Mouse (Mus musculus): ENCODE results near the gene Slc6a5. TPM values are rescaled to one million over a fixed set of nuclear protein-coding genes. Genes with fewer than 3 reads are reported as not detected.

The Slc6a5 gene
- polyA plus RNA-seq (2015; fragmentation: Nextera tagmentation; extraction: Ambion mirVana), result not detected in 2 replicates

DNA sequence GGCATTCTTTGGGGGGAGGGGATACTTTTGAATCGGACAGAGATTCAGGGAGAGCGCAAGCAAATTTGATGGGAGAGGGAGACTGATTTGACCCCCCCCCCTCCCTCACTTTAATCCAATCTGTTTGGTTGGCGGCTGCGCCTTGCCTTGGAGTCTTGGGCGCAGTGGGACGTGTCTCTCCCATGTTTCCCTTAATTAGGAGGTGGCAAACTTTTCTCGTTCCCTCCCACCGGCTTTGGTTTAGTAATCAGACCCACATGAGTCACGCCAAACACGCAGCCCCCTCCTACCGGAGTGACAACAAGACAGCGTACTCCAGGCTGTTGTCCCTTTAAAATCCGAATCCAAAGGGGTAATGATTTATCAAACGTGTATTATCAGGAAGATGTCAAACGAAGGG lies at the start of gene Slc6a5:
Slc6a5 (plus strand) TSS at position 297 of the 400 bp plus-strand sequence.
- no peak for DNase-seq (ENCODE audit: low spot score)

DNA sequence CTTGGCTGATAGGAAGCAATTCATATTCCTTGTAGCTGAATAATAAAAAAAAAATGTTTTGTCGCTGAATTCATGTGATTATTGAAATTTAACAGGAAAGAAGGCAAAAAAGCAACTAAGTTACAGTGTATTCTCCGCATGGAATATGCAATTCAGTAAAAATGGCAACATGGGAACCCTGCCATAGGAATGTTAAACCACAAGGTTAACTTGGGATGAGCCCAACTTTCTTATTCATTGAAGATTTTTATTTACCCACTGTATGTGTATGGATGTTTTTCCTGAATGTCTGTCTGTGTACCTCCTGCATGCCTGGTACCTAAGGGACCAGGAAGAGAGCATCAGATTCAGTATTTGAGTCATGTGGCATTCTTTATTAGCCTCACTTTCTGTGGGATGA lies 48.8 kb upstream of the Slc6a5 start:
- DNase-seq (ENCODE audit: low spot score), result no peak

DNA sequence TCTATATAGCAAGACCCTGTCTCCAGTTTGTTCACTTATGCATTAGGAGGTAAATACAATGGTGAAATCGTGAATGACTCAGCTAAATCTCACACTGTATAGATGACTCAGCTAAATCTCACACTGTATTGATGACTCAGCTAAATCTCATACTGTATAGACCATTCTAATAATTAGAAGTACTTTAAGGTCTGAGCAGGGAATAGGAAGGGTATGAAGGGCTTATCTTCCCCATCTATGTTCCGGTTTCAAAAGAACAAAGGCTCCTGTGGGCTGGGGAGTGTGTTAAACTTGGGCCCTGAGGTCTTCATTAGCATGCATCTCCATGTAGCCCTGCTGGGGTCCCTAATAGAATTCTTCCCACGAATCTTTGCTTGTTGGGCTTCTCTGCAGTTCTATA lies 46.2 kb upstream of the Slc6a5 start:
- no peak for DNase-seq (ENCODE audit: low spot score)

DNA sequence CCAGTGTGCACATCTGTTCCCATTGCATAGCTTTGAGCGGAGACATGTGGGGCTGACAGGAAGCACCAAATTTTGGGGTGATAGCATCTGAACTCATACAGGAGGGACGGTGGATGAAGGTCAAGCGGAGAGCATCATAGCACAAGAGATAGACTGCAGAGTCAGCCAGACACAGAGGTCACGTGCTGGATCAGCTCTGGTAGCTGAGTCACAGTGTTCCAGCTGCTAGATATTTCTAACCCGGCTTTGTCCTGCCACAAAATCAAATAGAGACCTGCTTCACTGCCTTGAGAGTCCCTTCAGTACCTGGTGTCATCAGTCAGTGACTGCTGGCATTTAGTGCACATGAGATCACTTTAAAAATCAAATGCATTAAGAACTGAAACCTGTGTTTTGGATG lies 40.3 kb upstream of the Slc6a5 start:
- DNase-seq (ENCODE audit: low spot score), result no peak

DNA sequence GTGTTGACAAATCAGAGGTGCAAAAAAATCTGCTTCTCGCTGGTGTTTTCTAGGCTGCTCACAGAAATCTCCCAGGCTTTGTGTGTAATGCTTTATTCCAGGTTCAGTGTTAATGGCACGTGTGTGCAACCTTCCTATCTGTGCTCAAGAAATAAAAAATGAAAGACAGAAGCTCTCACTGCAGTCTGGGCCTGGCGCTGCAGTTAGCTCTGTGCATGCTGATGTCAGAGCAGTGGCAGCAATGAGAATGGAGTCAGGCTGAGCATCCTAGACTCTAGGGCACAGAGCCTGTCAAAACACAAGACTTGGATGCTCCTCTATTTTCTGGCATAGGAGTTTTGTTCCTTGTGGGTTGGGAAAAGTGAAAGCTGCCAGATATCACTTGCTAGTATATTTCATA lies 39.7 kb upstream of the Slc6a5 start:
- DNase-seq (ENCODE audit: low spot score), result no peak

DNA sequence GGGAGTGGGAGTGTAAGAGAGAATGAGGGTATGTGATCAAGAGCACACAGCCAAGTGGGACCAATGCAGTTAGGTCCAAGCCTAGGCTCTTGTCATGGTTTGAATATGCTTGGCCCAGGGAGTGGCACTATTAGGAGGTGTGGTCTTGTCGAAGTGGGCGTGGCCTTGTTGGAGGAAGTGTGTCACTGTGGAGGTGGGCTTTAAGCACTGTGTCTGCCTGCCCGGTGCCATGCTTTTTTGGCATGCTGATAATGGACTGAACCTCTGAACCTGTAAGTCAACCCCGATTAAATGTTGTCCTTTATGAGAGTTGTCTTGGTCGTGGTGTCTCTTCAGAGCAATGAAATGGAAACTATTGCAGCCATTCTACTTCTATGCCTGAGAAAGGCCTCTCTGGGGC lies 32.6 kb upstream of the Slc6a5 start:
- no peak for DNase-seq (ENCODE audit: low spot score)

DNA sequence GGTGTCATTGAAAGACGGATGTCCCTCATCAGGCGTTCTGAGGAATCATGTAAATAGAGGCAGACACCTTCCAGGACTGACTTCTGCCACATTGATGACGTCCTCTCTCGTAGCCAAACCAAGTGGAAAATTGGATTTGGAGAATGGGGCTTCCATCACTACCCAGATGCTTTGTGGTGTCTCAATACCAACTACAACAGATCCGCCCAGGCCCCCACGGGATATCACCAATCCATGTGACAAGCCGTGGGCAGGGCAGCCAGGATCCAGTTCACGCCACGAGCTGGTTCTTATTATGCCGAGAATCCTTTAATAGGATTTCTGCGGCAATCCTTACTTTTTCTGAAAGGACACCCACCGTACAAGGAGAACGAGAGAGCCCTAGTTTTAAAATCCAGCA lies 30.9 kb upstream of the Slc6a5 start:
- DNase-seq (ENCODE audit: low spot score), result no peak

DNA sequence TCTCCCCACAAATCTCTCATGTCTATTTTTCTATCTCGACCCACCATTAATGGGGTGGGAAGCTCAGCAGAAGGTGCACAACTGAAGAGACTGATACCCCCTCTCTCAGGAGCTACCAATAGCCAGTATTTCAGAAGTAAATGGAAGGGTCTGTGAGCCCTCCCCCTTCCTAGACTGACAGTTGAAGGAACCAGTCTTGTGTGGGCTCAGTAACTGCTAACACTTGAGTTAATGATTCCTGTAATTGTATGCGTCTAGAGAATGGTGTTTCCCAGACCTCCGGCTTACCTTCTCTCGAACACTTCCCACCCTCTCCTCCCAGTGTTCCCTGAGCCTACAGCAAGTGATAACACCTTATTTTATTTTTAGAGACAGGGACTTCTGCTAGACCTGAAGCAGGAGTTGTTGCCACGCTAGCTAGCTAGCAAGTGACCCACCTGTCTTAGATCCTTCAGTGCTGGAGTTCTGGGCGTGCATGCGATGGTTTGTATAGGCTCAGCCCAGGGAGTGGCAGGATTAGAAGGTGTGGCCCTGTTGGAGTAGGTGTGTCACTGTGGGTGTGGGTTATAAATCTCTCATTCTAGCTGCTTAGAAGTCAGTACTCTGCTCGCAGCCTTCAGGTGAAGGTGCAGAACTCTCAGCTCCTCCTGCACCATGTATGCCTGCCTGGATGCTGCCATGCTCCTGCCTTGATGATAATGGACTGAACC lies 29.8 kb upstream of the Slc6a5 start:
- no peak for DNase-seq (ENCODE audit: low spot score)

DNA sequence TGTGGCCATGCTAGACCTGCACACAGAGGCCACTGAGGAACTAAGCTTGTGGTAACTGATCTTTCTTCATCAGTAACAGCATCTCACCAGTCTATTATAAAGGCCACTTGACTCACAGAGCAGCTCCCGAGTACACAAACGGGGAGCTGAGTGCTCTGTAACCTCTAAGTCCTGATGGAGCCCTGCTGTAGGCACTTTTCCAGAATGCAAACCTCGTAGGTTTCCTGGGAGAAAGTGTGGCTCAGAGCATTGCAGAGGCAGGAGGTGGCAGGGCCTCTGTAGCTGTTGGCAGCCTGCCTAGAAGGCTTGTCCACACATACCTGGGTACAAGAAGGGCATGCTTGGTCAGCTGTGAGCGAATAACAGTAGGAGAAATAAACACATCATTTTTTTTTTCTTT lies 27.7 kb upstream of the Slc6a5 start:
- no peak for DNase-seq (ENCODE audit: low spot score)

DNA sequence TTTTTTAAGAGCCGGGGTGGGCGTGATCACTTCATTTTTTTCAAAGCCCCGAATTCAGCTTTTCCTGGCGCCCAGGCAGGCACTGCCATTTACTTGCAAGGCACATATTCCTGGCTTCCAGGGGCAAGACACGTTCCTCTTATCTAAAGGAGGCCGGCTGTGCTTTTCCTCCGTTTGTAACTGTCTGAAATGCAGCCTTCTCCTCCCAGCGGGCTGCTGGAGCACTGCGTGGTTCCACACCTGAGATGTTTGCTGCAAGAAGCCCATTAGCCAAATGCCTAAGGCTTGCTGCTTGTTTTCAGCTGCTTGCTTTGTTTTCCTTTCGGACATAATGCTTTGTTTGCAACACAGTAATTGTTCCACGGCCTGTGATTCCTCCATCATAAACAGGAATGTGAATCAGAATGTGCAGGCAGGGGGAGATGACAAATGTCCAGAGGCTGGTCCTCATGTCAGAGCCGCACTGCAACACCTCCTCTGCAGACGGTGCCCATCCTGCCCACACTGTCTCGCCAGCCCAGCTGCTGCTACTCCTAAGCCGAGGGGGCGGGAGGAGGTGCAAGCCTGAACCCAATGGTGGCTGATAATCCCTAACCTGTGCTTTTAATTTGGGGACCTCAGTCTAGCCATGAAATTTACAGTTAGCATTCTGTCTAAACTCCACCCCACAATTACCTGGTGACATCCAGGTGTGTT lies 27.1 kb upstream of the Slc6a5 start:
- DNase-seq (ENCODE audit: low spot score), result no peak

DNA sequence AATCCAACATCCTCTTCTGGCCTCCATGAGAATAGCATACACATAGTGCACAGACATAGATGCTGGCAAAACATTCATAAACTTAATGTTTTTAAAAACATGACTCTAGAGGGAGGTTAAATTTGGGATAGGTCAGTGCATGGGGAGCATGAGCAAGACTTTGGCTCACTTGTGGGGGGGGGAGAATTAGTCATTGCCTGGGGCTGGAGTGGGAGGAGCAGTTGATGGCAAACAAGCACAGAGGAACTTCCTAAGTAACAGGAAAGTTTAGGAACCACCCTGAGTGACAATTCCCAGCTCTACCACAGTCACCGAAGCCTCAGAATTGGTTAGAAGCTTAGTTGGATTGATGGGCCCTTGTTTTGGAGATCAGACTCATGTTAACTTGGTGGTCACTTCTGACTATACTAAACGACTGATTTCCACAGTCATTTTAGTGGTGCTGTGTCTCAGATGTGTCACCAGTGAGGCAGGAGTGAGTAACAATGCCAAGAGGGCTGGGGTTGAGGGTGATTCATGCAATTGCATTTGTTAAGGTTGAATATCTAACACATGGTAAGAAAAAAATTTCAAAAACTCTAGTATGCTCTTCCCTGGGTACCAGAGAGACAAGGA lies 22.1 kb upstream of the Slc6a5 start:
- no peak for DNase-seq (ENCODE audit: low spot score)

DNA sequence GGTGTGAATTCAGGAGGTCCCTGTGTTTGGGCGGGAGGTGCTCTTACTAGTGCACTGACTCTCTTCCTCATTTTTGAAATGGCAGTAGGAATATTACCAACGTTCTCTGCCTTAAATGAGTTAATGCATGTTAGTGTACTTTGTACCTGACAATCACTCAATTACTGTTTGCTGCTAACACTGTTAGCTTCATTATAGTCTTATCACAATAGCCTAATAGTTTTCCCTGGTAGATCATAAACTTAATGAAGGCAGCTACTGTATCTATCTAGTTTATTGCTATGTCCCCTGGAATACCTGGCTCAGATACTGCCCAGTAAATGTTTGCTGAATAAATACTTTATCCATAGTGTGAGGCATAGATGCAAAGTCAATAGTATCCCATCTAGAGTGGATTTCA lies 15.2 kb upstream of the Slc6a5 start:
- no peak for DNase-seq (ENCODE audit: low spot score)

DNA sequence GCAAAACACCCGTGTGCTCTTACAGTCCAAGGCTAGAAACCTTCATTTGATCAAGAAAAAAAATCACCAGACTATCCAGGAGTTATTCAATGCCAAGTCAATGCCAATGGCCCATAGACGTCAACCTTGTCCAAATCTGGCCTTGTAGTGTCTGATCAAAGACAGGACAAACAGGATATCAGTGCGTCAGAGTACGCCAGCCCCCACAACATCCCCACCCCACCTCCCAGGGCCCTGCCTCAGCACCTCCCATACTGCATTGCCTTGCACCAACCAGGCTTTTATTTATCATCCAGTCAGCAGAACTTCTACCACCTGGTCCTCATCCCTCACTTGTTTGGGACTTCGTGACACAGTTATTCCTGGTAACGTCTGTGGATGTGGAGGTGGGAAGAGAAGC lies 14.7 kb upstream of the Slc6a5 start:
- DNase-seq (ENCODE audit: low spot score), result no peak

DNA sequence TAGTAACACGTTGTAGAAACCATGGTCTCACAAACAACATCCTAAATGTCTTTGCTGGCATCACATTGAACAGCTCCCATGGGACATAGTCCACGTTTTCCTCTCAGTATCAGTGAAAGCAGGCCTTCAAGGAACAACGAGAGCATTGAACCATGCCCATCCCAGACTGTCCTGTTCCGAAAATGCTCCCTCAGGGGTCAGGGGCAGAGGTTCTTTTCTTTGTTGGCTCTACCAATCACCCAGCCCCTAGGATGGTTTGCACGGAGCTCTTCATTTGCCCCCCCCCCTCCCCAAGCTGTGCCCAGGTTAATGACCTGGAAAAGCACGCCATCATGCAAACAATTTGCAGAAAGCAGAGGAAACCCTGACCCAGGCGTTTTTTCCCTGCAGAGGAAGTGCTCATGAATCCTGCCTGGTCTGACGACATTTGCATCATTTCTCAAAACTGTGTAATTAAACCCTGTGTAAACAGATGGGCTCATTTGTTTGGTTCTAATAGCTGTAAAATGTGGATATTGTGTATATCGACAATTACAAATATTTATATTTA lies 7.9 kb upstream of the Slc6a5 start:
- DNase-seq (ENCODE audit: low spot score), result no peak

DNA sequence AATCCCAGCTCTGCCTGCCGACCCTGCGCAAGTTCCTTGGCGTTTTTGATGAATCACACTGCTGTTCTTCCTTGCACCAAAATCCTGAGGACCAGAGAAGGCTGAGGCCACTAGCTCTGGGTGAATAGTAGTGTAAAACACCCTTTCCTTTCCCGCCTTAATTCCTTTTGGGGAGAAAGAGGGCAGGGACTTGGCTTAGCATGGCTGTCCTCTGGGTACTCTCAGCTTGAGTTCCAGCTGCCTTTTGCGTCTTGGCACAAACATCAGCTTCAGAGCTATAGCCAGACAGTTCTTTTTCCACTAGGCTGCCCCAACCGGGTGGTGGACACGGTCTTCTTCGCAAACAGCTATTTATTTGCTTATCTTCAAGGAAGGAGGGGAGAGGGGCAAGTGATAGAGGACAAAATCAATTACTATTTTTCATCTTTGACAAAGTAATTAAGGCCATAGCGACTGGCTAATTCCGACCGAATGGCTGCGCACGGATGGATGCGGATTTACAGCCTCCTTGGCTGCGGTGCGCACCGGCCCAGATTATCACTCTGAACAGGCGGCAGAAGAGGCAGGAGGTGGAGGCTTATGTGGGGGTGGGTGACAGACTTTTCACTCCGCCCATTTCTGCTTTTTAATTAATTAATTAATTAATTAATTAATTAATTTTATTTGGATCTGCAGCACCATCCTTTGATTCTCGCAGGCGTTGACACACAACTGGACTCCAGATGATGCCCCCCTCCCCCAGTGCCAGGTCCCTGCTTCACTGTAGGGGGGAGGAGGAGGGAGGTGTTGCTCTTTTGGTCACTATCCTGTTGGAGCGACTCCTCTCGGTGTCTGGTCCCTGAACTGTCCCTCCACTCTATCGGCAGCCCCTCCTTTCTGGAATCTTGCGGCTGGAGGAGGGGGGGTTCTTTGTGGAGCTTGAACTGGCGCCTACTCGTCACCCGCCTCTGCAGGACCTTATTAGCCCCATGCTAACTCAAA lies 2.5 kb upstream of the Slc6a5 start:
- DNase-seq (ENCODE audit: low spot score), result no peak

DNA sequence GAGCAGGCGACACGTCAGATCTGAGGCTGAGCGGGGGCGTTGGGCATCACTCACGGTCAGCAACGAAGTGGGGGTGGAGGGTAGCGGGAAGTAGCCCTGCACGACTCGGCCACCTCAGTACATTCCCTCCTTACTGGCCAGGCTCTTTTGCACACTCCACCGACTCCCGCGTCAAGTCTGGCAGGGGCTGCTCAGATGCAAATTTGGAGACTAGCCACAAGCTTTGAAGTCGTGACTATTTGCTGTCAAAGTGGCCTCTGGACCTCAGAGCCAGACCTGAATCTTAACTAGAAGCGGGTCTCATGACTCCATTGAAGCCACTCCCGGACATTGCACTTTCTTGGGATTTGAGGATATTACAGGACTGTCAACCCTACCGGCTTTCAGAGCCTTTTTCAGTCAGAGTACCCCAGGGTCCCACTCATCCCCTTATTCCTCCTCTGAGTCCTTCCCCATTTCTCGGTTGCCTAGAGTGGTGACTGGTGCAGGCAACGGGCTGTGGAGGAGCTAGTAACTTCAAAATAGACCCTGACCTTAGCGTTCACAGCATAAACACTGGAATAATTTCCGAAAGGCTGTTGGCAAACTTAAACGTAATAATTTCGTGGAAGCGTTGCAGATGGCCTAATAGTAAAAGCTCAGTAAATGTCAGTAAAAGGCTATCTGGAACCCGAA lies 1.6 kb upstream of the Slc6a5 start:
- DNase-seq (ENCODE audit: low spot score), result no peak

DNA sequence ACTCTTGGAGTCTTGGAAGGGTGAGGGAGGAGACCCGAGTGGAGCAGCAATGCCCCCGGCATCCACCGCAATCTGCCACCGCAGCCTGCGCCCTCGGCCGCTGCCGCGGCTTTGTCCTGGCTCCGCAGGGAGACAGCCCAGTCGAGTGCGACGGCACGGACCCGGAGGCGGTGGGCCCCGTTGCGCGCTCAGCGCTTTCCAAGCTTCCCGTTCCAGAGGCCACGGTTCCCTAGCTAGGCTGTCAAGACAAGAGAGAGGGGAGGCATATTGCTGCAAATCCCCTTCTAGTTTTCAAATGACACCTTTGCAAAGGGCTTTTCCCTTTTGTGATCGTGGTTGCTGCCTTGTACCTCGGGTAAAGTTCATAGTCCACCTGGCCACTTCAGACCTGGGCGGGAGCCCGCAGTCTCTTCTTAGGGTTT lies 945 bp upstream of the Slc6a5 start:
- DNase-seq (ENCODE audit: low spot score), result no peak

DNA sequence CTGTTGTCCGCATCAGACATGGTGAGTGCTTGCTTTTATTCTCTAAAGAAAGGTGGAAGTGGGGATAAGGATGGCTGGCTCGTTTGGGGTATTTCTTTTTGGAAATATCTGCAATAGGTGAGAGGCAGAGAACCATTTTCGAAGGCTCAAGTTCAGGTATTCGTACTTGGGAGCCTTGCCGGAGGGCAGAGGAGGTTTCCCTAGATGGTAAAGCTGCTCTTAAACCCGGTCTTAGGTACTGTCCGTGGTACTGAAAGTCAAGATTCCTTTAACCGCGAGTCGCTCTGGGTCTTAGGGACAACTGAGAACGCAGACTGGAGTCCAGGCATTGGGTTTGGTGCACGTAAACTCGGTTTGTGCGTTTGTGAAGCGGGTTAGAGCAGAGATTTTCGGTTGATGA lies 415 bp downstream of the Slc6a5 start:
- DNase-seq (ENCODE audit: low spot score), result peak; percentile 14

DNA sequence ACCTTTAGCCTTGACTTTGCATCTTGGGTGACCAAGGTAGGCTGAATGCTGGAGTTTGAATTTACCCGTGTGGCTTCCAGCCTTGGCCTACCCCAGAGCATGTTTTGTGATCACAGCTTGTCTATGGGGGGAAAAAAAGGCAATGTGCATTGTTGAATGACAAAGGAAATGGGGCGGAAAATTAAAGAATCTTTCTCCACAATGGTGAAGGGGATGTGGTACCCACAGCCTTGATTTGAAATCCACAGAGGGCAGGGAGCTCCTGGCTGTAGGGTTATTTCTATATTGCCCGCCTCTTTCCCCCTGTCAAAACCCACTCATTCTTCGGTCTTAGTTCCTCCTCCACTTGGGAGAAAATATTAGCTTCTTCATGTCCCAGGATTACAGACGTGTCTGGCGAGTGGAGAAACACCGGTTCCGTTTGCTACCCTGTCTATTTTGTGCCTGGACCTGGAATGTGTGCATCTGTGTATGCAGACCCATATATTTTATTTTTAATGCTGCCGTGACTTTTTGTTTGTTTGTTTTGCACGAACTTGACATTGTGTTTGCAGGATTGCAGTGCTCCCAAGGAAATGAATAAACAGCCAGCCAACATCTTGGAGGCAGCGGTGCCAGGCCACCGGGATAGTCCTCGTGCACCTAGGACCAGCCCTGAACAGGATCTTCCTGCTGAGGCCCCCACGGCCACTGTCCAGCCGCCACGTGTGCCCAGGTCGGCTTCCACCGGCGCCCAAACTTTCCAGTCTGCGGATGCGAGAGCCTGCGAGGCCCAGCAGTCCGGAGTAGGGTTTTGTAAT lies 1.4 kb downstream of the Slc6a5 start:
- no peak for DNase-seq (ENCODE audit: low spot score)

DNA sequence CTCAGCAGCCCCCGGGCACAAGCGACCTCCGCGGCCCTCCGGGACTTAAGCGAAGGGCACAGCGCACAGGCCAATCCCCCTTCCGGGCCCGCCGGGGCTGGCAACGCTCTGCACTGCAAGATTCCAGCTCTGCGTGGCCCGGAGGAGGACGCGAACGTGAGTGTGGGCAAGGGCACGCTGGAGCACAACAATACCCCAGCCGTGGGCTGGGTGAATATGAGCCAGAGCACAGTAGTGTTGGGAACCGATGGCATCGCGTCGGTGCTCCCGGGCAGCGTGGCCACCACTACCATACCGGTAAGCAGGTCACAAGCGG lies 2.0 kb downstream of the Slc6a5 start:
- DNase-seq (ENCODE audit: low spot score), result no peak

Data from thymus, postnatal 0 days (tissue).